Comparison of ENCODE assay signal across 8 mouse cellular contexts in genomic region chr13:21716540-21717391, GRCm38 (mm10). TPM values are rescaled to one million over a fixed set of nuclear protein-coding genes. Genes with fewer than 3 reads are reported as not detected.
DNase-seq lines count a peak whose midpoint lies in the region; ATAC-seq and TF ChIP-seq lines count a peak whose summit lies in the region.
"Not testable (repeated sequence)": the region's sequence is repeated elsewhere in the genome, so short reads cannot be mapped to it uniquely, and the experiment has no call there.

No protein-coding gene starts in this region.

- not testable (repeated sequence) for H3K4me1 ChIP-seq in MEL (ENCODE audit: control insufficient read depth in 1 of 2, insufficient read depth in 2 of 2, low read length in 2 of 2)
- H3K4me1 ChIP-seq in forebrain, postnatal 0 days (ENCODE audit: insufficient read depth) = peaks cover 21% of the 10 kb centered on the region
- H3K4me1 ChIP-seq in hindbrain, embryonic 12.5 days = peaks cover 26% of the 10 kb centered on the region
- H3K4me1 ChIP-seq in neural tube, embryonic 13.5 days (replicated peaks) = peaks cover 40% of the 10 kb centered on the region

- H3K9ac ChIP-seq in MEL (ENCODE audit: control insufficient read depth, low read depth, low read length, poor library complexity, severe bottlenecking) = peak overlapping the region; percentile 60
- H3K9ac ChIP-seq in forebrain, postnatal 0 days = peak overlapping the region; percentile 69
- H3K9ac ChIP-seq in hindbrain, embryonic 12.5 days = peak overlapping the region; percentile 63
- peak overlapping the region; percentile 72 for H3K9ac ChIP-seq in neural tube, embryonic 13.5 days

- not testable (repeated sequence) for H3K79me2 ChIP-seq in MEL (ENCODE audit: control insufficient read depth, insufficient read depth, low read length, poor library complexity)

- 2% methylated on average over 8 of the region's 38 CpGs for WGBS in forebrain, postnatal 0 days
- 0% methylated on average over 9 of the region's 38 CpGs for WGBS in hindbrain, embryonic 12.5 days
- WGBS in neural tube, embryonic 13.5 days = 0% methylated on average over 9 of the region's 38 CpGs

- peak overlapping the region; percentile 84 for H3K27ac ChIP-seq in MEL (ENCODE audit: control insufficient read depth, low read depth, low read length)
- peak overlapping the region; percentile 88 for H3K27ac ChIP-seq in forebrain, postnatal 0 days (ENCODE audit: low read depth, low read length)
- peak overlapping the region; percentile 89 for H3K27ac ChIP-seq in hindbrain, embryonic 12.5 days
- peak overlapping the region; percentile 90 for H3K27ac ChIP-seq in neural tube, embryonic 13.5 days (replicated peaks)

- H3K9me3 ChIP-seq in MEL (replicated peaks; ENCODE audit: insufficient read depth, low read length); forebrain, postnatal 0 days (ENCODE audit: low read length); hindbrain, embryonic 12.5 days (replicated peaks); neural tube, embryonic 13.5 days: not testable (repeated sequence)

- peak overlapping the region; percentile 77 for H3K4me2 ChIP-seq in forebrain, postnatal 0 days (ENCODE audit: low read depth)
- peak overlapping the region; percentile 77 for H3K4me2 ChIP-seq in hindbrain, embryonic 12.5 days (replicated peaks)
- H3K4me2 ChIP-seq in neural tube, embryonic 13.5 days = peak overlapping the region; percentile 67

- H3K27me3 ChIP-seq in MEL (ENCODE audit: control insufficient read depth in 1 of 2, insufficient read depth in 2 of 2, low read length in 2 of 2); forebrain, postnatal 0 days (ENCODE audit: insufficient read depth, low read length); hindbrain, embryonic 12.5 days; neural tube, embryonic 13.5 days: not testable (repeated sequence)

- peak; percentile 50 to 95 for TF ChIP-seq POLR2A in MEL (IDR thresholded peaks at IDR 0.05; ENCODE audit: control insufficient read depth in 1 of 2, insufficient read depth in 1 of 2, low read depth in 1 of 2, low read length in 2 of 2, poor library complexity in 1 of 2)

- TF ChIP-seq RAD21 in MEL (IDR thresholded peaks at IDR 0.05; ENCODE audit: low read depth, low read length) = not testable (repeated sequence)

- peaks cover 0 to 22% of the 10 kb centered on the region in 2 experiments; a peak in 2 of 4 replicates for H3K36me3 ChIP-seq in MEL (ENCODE audit: control insufficient read depth in 1 of 2, insufficient read depth in 2 of 2, low read length in 2 of 2)
- not testable (repeated sequence) for H3K36me3 ChIP-seq in forebrain, postnatal 0 days (ENCODE audit: insufficient read depth); hindbrain, embryonic 12.5 days; neural tube, embryonic 13.5 days

- TF ChIP-seq CTCF in MEL (IDR thresholded peaks at IDR 0.05 in 2 of 3, conservative IDR thresholded peaks at IDR 0.05 in 1 of 3; ENCODE audit: control insufficient read depth in 1 of 3, insufficient read depth in 1 of 3, low read depth in 2 of 3, low read length in 3 of 3, poor library complexity in 1 of 3, severe bottlenecking in 1 of 3) = not testable (repeated sequence)
- TF ChIP-seq CTCF in forebrain, postnatal 0 days (IDR thresholded peaks at IDR 0.05; ENCODE audit: low read depth) = 0 out of 2 replicates have a peak, but pooled peaks have one; percentile 2

- TF ChIP-seq EP300 in MEL (IDR thresholded peaks at IDR 0.05; ENCODE audit: low read depth in 1 of 2, low read length in 2 of 2) = not testable (repeated sequence)

- ATAC-seq in common myeloid progenitor, adult 5-6 weeks (replicated peaks; ENCODE audit: low read depth, poor library complexity, severe bottlenecking) = peak; percentile 28
- peak; percentile 30 for ATAC-seq in forebrain, postnatal 0 days
- peak; percentile 32; the same call in 1 of the 2 replicates for ATAC-seq in hindbrain, embryonic 12.5 days (ENCODE audit: low FRiP score)
- ATAC-seq in neural tube, embryonic 13.5 days (ENCODE audit: low read depth) = peak; percentile 24; the same call in 1 of the 2 replicates

- DNase-seq in MEL (ENCODE audit: low read depth, low spot score) = peak; percentile 86
- peak; percentile 61 for DNase-seq in forebrain, postnatal 0 days
- DNase-seq in layer of hippocampus, postnatal 14 days (ENCODE audit: low spot score in 2 of 2) = peak; percentile 19 to 26
- DNase-seq in lung, postnatal 25 days (ENCODE audit: low spot score) = peak; percentile 31
- peak; percentile 34 for DNase-seq in thymus, postnatal 4 days

- H3K4me3 ChIP-seq in MEL (ENCODE audit: control insufficient read depth in 1 of 2, insufficient read depth in 1 of 2, low read depth in 2 of 2, low read length in 2 of 2) = peak overlapping the region; percentile 12 to 43
- peak overlapping the region; percentile 47 for H3K4me3 ChIP-seq in forebrain, postnatal 0 days (ENCODE audit: low read depth, low read length)
- peak overlapping the region; percentile 41 for H3K4me3 ChIP-seq in hindbrain, embryonic 12.5 days
- H3K4me3 ChIP-seq in neural tube, embryonic 13.5 days = peak overlapping the region; percentile 42

TF ChIP-seq in MEL, 35 proteins besides CTCF, POLR2A, EP300 and RAD21:
- TF ChIP-seq GATA1 (IDR thresholded peaks at IDR 0.05; ENCODE audit: low read depth, low read length) (peak; percentile 67), POLR2AphosphoS5 (IDR thresholded peaks at IDR 0.05; ENCODE audit: borderline replicate concordance, low read depth, low read length) (peak; percentile 95)

RNA-seq across cellular contexts. Expression of gene Hist1h2ai, which starts 0.5 kb away (rescaled TPM):
- 1,435 and 1,802 TPM in 2 replicates for total RNA-seq in MEL (2012; rRNA removed)
- 1 to 10 TPM in 1 of 2 experiments, not detected in 1; 8.2 TPM for polyA plus RNA-seq in MEL (2012; ENCODE audit: insufficient read depth in 1 of 2, insufficient read length in 2 of 2, low read depth in 1 of 2, low replicate concordance in 2 of 2, missing spikeins in 1 of 2)
- 1,241 and 1,337 TPM in 2 replicates for total RNA-seq in common myeloid progenitor, adult 5-6 weeks (2017)
- 342 and 560 TPM in 2 replicates for total RNA-seq in forebrain, postnatal 0 days (2014; rRNA removed)
- 12.1 and 14.6 TPM in 2 replicates for polyA plus RNA-seq in forebrain, postnatal 0 days (2015; fragmentation: Nextera tagmentation; extraction: Ambion mirVana)
- polyA plus RNA-seq in hindbrain, embryonic 12.5 days (2016; fragmentation: Nextera tagmentation; extraction: Ambion mirVana) = 17.3 and 29.5 TPM in 2 replicates
- total RNA-seq in layer of hippocampus, postnatal 14 days (2021) = 10 to 100 TPM; 17.4 to 55.0 TPM
- 5.9 TPM in 1 of 2 replicates, not detected in the other for polyA plus RNA-seq in neural tube, embryonic 13.5 days (2015; fragmentation: Nextera tagmentation; extraction: Ambion mirVana)

RNA-seq across cellular contexts. Expression of gene Hist1h3h, which starts 0.7 kb away (rescaled TPM):
- 3,336 and 3,710 TPM in 2 replicates for total RNA-seq in MEL (2012; rRNA removed)
- polyA plus RNA-seq in MEL (2012; ENCODE audit: insufficient read depth in 1 of 2, insufficient read length in 2 of 2, low read depth in 1 of 2, low replicate concordance in 2 of 2, missing spikeins in 1 of 2) = 10 to 100 TPM in 1 of 2 experiments, not detected in 1; 18.4 TPM
- total RNA-seq in common myeloid progenitor, adult 5-6 weeks (2017) = 145 and 293 TPM in 2 replicates
- total RNA-seq in forebrain, postnatal 0 days (2014; rRNA removed) = 277 and 308 TPM in 2 replicates
- 0.75 and 1.3 TPM in 2 replicates for polyA plus RNA-seq in forebrain, postnatal 0 days (2015; fragmentation: Nextera tagmentation; extraction: Ambion mirVana)
- 8.9 and 18.3 TPM in 2 replicates for polyA plus RNA-seq in hindbrain, embryonic 12.5 days (2016; fragmentation: Nextera tagmentation; extraction: Ambion mirVana)
- total RNA-seq in layer of hippocampus, postnatal 14 days (2021) = 10 to 100 TPM; 68.2 to 84.2 TPM
- polyA plus RNA-seq in neural tube, embryonic 13.5 days (2015; fragmentation: Nextera tagmentation; extraction: Ambion mirVana) = 2.7 and 3.3 TPM in 2 replicates

RNA-seq across cellular contexts. Expression of gene Hist1h2bl, which starts 0.8 kb away (rescaled TPM):
- total RNA-seq in MEL (2012; rRNA removed) = 2,215 and 3,073 TPM in 2 replicates
- polyA plus RNA-seq in MEL (2012; ENCODE audit: insufficient read depth in 1 of 2, insufficient read length in 2 of 2, low read depth in 1 of 2, low replicate concordance in 2 of 2, missing spikeins in 1 of 2) = 1 to 10 TPM in 1 of 2 experiments, not detected in 1; 6.7 TPM
- 401 and 517 TPM in 2 replicates for total RNA-seq in common myeloid progenitor, adult 5-6 weeks (2017)
- total RNA-seq in forebrain, postnatal 0 days (2014; rRNA removed) = 131 and 141 TPM in 2 replicates
- 0.65 and 0.73 TPM in 2 replicates for polyA plus RNA-seq in forebrain, postnatal 0 days (2015; fragmentation: Nextera tagmentation; extraction: Ambion mirVana)
- 3.6 and 4.4 TPM in 2 replicates for polyA plus RNA-seq in hindbrain, embryonic 12.5 days (2016; fragmentation: Nextera tagmentation; extraction: Ambion mirVana)
- 10 to 100 TPM; 31.7 to 51.2 TPM for total RNA-seq in layer of hippocampus, postnatal 14 days (2021)
- 1.4 and 1.5 TPM in 2 replicates for polyA plus RNA-seq in neural tube, embryonic 13.5 days (2015; fragmentation: Nextera tagmentation; extraction: Ambion mirVana)

RNA-seq across cellular contexts. Expression of gene Hist1h2bm, which starts 5.1 kb away (rescaled TPM):
- total RNA-seq in MEL (2012; rRNA removed) = 1,196 and 2,041 TPM in 2 replicates
- polyA plus RNA-seq in MEL (2012; ENCODE audit: insufficient read depth in 1 of 2, insufficient read length in 2 of 2, low read depth in 1 of 2, low replicate concordance in 2 of 2, missing spikeins in 1 of 2) = 1 to 10 TPM in 1 of 2 experiments, not detected in 1; 1.7 TPM
- total RNA-seq in common myeloid progenitor, adult 5-6 weeks (2017) = 379 and 469 TPM in 2 replicates
- 308 and 356 TPM in 2 replicates for total RNA-seq in forebrain, postnatal 0 days (2014; rRNA removed)
- 0.34 TPM in 1 of 2 replicates, not detected in the other for polyA plus RNA-seq in forebrain, postnatal 0 days (2015; fragmentation: Nextera tagmentation; extraction: Ambion mirVana)
- 2.6 and 4.9 TPM in 2 replicates for polyA plus RNA-seq in hindbrain, embryonic 12.5 days (2016; fragmentation: Nextera tagmentation; extraction: Ambion mirVana)
- total RNA-seq in layer of hippocampus, postnatal 14 days (2021) = 10 to 100 TPM in 1 of 2 experiments, 1 to 10 TPM in 1; 8.6 to 12.7 TPM
- polyA plus RNA-seq in neural tube, embryonic 13.5 days (2015; fragmentation: Nextera tagmentation; extraction: Ambion mirVana) = 1.2 and 1.4 TPM in 2 replicates

RNA-seq across cellular contexts. Expression of gene Hist1h4j, which starts 18.1 kb away (rescaled TPM):
- total RNA-seq in MEL (2012; rRNA removed) = 947 and 1,094 TPM in 2 replicates
- polyA plus RNA-seq in MEL (2012; ENCODE audit: insufficient read depth in 1 of 2, insufficient read length in 2 of 2, low read depth in 1 of 2, low replicate concordance in 2 of 2, missing spikeins in 1 of 2) = 1 to 10 TPM in 1 of 2 experiments, not detected in 1; 2.7 TPM
- total RNA-seq in common myeloid progenitor, adult 5-6 weeks (2017) = 469 and 581 TPM in 2 replicates
- total RNA-seq in forebrain, postnatal 0 days (2014; rRNA removed) = 282 and 307 TPM in 2 replicates
- polyA plus RNA-seq in forebrain, postnatal 0 days (2015; fragmentation: Nextera tagmentation; extraction: Ambion mirVana) = not detected in 2 replicates
- 0.98 and 1.0 TPM in 2 replicates for polyA plus RNA-seq in hindbrain, embryonic 12.5 days (2016; fragmentation: Nextera tagmentation; extraction: Ambion mirVana)
- total RNA-seq in layer of hippocampus, postnatal 14 days (2021) = 10 to 100 TPM; 14.3 to 15.3 TPM
- 1.0 and 1.7 TPM in 2 replicates for polyA plus RNA-seq in neural tube, embryonic 13.5 days (2015; fragmentation: Nextera tagmentation; extraction: Ambion mirVana)

Comparison
In these comparisons a context has a peak if more than half of its experiments do, and no peak if none do; other contexts are left out.
1. Peak in every context shown above with its lines: DNase-seq, ATAC-seq, H3K4me3 ChIP-seq and H3K27ac ChIP-seq.
2. DNase-seq: peak in every context shown above with its lines; median percentile 86 in MEL; 61 in forebrain, postnatal 0 days; 34 in thymus, postnatal 4 days; 31 in lung, postnatal 25 days; 22 in layer of hippocampus, postnatal 14 days.
3. RNA of gene Hist1h3h, which starts 0.7 kb away (total RNA-seq): 3,336 to 3,710 TPM in MEL; 145 to 293 TPM in common myeloid progenitor, adult 5-6 weeks, 277 to 308 TPM in forebrain, postnatal 0 days and 68.2 to 84.2 TPM in layer of hippocampus, postnatal 14 days; every median in the first group is over 10 times any median in the second.